Mouse (Mus musculus): ENCODE measurements around the gene Rarg. TPM values are rescaled to one million over a fixed set of nuclear protein-coding genes. Genes with fewer than 3 reads are reported as not detected.

Rarg gene
- total RNA-seq, 1 experiment: 115 TPM

- DNase-seq (ENCODE audit: low read depth, low spot score): peak; percentile 84
- TF ChIP-seq HCFC1 (IDR thresholded peaks at IDR 0.05; ENCODE audit: borderline replicate concordance, insufficient read depth, low read length): no peak
- no peak for TF ChIP-seq MAFK (IDR thresholded peaks at IDR 0.05; ENCODE audit: insufficient read depth, low read depth, low read length)
- TF ChIP-seq ZC3H11A (IDR thresholded peaks at IDR 0.05; ENCODE audit: borderline replicate concordance, low read depth, low read length): no peak
- TF ChIP-seq CHD2 (IDR thresholded peaks at IDR 0.05; ENCODE audit: low read depth, low read length): no peak
- no peak for TF ChIP-seq ZNF384 (IDR thresholded peaks at IDR 0.05; ENCODE audit: low read depth, low read length)
- Histone ChIP-seq H3K4me1 (ENCODE audit: control insufficient read depth in 2 of 2, insufficient read depth in 2 of 2, low read length in 2 of 2, poor library complexity in 1 of 2) (peaks cover 18 to 24% of the 10 kb centered on the region in 2 experiments), H3K9ac (ENCODE audit: insufficient read depth, low read depth, low read length, poor library complexity, severe bottlenecking) (peak overlapping the region; percentile 81), H3K4me3 (ENCODE audit: insufficient read depth in 1 of 2, low read depth in 1 of 2, low read length in 2 of 2, poor library complexity in 1 of 2, severe bottlenecking in 1 of 2) (peak overlapping the region; percentile 69 to 93), H3K36me3 (ENCODE audit: control insufficient read depth, insufficient read depth, low read length, poor library complexity, severe bottlenecking) (peaks cover 7% of the 10 kb centered on the region; the same call in 1 of the 2 replicates), H3K9me3 (ENCODE audit: control insufficient read depth, insufficient read depth, low read depth, low read length) (no peaks in the 10 kb centered on the region), H3K27ac (ENCODE audit: insufficient read depth, low read depth, low read length, poor library complexity, severe bottlenecking) (peak overlapping the region; percentile 98)
- in situ Hi-C loops (cut with MboI; ENCODE audit: low sequenced_read_pairs in 2 of 2, unreplicated experiment in 2 of 2): no loop called here
These were observed 11.2 kb downstream of the Rarg start for GRCm38 (mm10) chr15:102245891-102246741.

- Histone ChIP-seq H3K4me3 (ENCODE audit: insufficient read depth in 1 of 2, low read depth in 1 of 2, low read length in 2 of 2, poor library complexity in 1 of 2, severe bottlenecking in 1 of 2) (peak overlapping the region; percentile 69 to 93), H3K27ac (ENCODE audit: insufficient read depth, low read depth, low read length, poor library complexity, severe bottlenecking) (peak overlapping the region; percentile 98), H3K9ac (ENCODE audit: insufficient read depth, low read depth, low read length, poor library complexity, severe bottlenecking) (peak overlapping the region; percentile 81), H3K9me3 (ENCODE audit: control insufficient read depth, insufficient read depth, low read depth, low read length) (no peaks in the 10 kb centered on the region), H3K4me1 (ENCODE audit: control insufficient read depth in 2 of 2, insufficient read depth in 2 of 2, low read length in 2 of 2, poor library complexity in 1 of 2) (peaks cover 16 to 26% of the 10 kb centered on the region in 2 experiments), H3K36me3 (ENCODE audit: control insufficient read depth, insufficient read depth, low read length, poor library complexity, severe bottlenecking) (peaks cover 10% of the 10 kb centered on the region; the same call in 1 of the 2 replicates)
- in situ Hi-C loops (cut with MboI; ENCODE audit: low sequenced_read_pairs in 2 of 2, unreplicated experiment in 2 of 2): no loop called here
- TF ChIP-seq MAFK (IDR thresholded peaks at IDR 0.05; ENCODE audit: insufficient read depth, low read depth, low read length): no peak
- TF ChIP-seq HCFC1 (IDR thresholded peaks at IDR 0.05; ENCODE audit: borderline replicate concordance, insufficient read depth, low read length): no peak
- no peak for TF ChIP-seq ZNF384 (IDR thresholded peaks at IDR 0.05; ENCODE audit: low read depth, low read length)
- no peak for TF ChIP-seq CHD2 (IDR thresholded peaks at IDR 0.05; ENCODE audit: low read depth, low read length)
- no peak for TF ChIP-seq ZC3H11A (IDR thresholded peaks at IDR 0.05; ENCODE audit: borderline replicate concordance, low read depth, low read length)
- no peak for DNase-seq (ENCODE audit: low read depth, low spot score)
These were observed 11.8 kb downstream of the Rarg start for GRCm38 (mm10) chr15:102245461-102245881.

- Histone ChIP-seq H3K4me3 (ENCODE audit: insufficient read depth in 1 of 2, low read depth in 1 of 2, low read length in 2 of 2, poor library complexity in 1 of 2, severe bottlenecking in 1 of 2) (peak overlapping the region; percentile 69 to 93), H3K9me3 (ENCODE audit: control insufficient read depth, insufficient read depth, low read depth, low read length) (no peaks in the 10 kb centered on the region), H3K4me1 (ENCODE audit: control insufficient read depth in 2 of 2, insufficient read depth in 2 of 2, low read length in 2 of 2, poor library complexity in 1 of 2) (peaks cover 13 to 20% of the 10 kb centered on the region in 2 experiments; a peak in 2 of 4 replicates), H3K27ac (ENCODE audit: insufficient read depth, low read depth, low read length, poor library complexity, severe bottlenecking) (peak overlapping the region; percentile 91; the same call in 1 of the 2 replicates), H3K36me3 (ENCODE audit: control insufficient read depth, insufficient read depth, low read length, poor library complexity, severe bottlenecking) (peaks cover 16% of the 10 kb centered on the region), H3K9ac (ENCODE audit: insufficient read depth, low read depth, low read length, poor library complexity, severe bottlenecking) (peak overlapping the region; percentile 81; the same call in 1 of the 2 replicates)
- DNase-seq (ENCODE audit: low read depth, low spot score): no peak
- in situ Hi-C loops (cut with MboI; ENCODE audit: low sequenced_read_pairs in 2 of 2, unreplicated experiment in 2 of 2): no loop called here
- TF ChIP-seq MAFK (IDR thresholded peaks at IDR 0.05; ENCODE audit: insufficient read depth, low read depth, low read length) (no peak), HCFC1 (IDR thresholded peaks at IDR 0.05; ENCODE audit: borderline replicate concordance, insufficient read depth, low read length) (no peak), CHD2 (IDR thresholded peaks at IDR 0.05; ENCODE audit: low read depth, low read length) (no peak), ZC3H11A (IDR thresholded peaks at IDR 0.05; ENCODE audit: borderline replicate concordance, low read depth, low read length) (no peak), ZNF384 (IDR thresholded peaks at IDR 0.05; ENCODE audit: low read depth, low read length) (peak; percentile 83)
These were observed 12.8 kb downstream of the Rarg start for GRCm38 (mm10) chr15:102244306-102245191.

Data from ES-E14 (cell line).